Mouse (Mus musculus) hindbrain, embryonic 14.5 days (tissue): ENCODE measurements around the gene Trpm2. TPM values are rescaled to one million over a fixed set of nuclear protein-coding genes. Genes with fewer than 3 reads are reported as not detected.

ENCODE experiments used
- ATAC-seq: fragments of 200-750 bp; cut with Nextera tagmentation; 2 replicates; pipeline ENCODE4 v1.8.0; 2017; ENCODE audit warnings: moderate number of reproducible peaks, mild to moderate bottlenecking, moderate TSS enrichment, moderate library complexity; ENCODE audit not compliant: low FRiP score
- DNase-seq: peaks from one replicate; pipeline ENCODE4 v3.0.0-alpha.2; 2015; ENCODE audit warnings: low spot score
- H3K27ac ChIP-seq: fragments of 300-500 bp; sonication (generic); 2 replicates; pipeline ENCODE4 v1.5.1; 2014; ENCODE audit warnings: mild to moderate bottlenecking, moderate library complexity
- H3K27me3 ChIP-seq: fragments of 300-500 bp; sonication (generic); 2 replicates; pipeline ENCODE4 v1.6.1; 2014; ENCODE audit warnings: mild to moderate bottlenecking, low read length, mixed read lengths; ENCODE audit not compliant: control insufficient read depth, insufficient read depth
- H3K36me3 ChIP-seq: fragments of 300-500 bp; sonication (generic); replicated peaks from 2 replicates; pipeline ENCODE4 v1.6.1; 2014; ENCODE audit not compliant: control insufficient read depth, insufficient read depth
- H3K4me1 ChIP-seq: fragments of 300-500 bp; sonication (generic); replicated peaks from 2 replicates; pipeline ENCODE4 v1.6.1; 2014; ENCODE audit warnings: antibody characterized with exemption, low read length, mixed read lengths; ENCODE audit not compliant: control insufficient read depth, insufficient read depth
- H3K4me2 ChIP-seq: fragments of 300-500 bp; sonication (generic); replicated peaks from 2 replicates; pipeline ENCODE4 v1.6.1; 2014; ENCODE audit warnings: mild to moderate bottlenecking, moderate library complexity
- H3K4me3 ChIP-seq: fragments of 300-500 bp; sonication (generic); replicated peaks from 2 replicates; pipeline ENCODE4 v1.5.1; 2014; ENCODE audit warnings: mild to moderate bottlenecking, low read length
- H3K9ac ChIP-seq: fragments of 300-500 bp; sonication (generic); 2 replicates; pipeline ENCODE4 v1.6.1; 2014
- H3K9me3 ChIP-seq: fragments of 300-500 bp; sonication (generic); 2 replicates; pipeline ENCODE4 v1.6.1; 2016; ENCODE audit warnings: low read length; ENCODE audit not compliant: control insufficient read depth
- WGBS: fragments of 180-500 bp; shearing (Covaris S2); extraction: QIAGEN DNeasy Blood & Tissue Kit; methylation state at CpG from one replicate; pipeline ENCODE4 v1.1.7; 2014; 5-methylcytosine and 5-hydroxymethylcytosine counted together
- polyA plus RNA-seq: library from polyadenylated mRNA; unstranded; fragments of >200 nt; fragmentation: Nextera tagmentation; extraction: Ambion mirVana; gene quantifications from 2 replicates; pipeline ENCODE4 v1.2.1, GENCODE M21; 2014

Trpm2 gene
- polyA plus RNA-seq, 1 experiment from 2014 or later = 6.3 TPM

DNA sequence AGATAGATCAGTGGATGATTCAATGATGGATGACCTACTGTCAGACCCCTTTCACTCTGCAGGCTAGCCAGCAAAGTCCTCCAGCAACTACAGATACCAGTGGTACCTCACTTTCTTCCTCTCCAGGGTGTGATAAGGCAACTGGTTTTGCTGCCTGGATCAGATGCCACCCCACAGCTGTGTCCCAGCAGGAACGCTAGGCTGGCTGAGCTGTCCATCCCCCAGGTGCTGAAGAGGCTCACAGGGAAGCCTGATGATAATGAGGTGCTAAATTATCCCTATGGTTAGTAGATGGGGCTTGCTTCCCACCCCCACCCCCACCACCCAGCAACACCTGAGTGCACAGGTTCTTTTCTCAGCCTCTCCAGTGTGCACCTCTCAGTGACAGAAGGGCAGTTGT, 102.8 kb downstream of the Trpm2 start:
- no peak for ATAC-seq
- Histone ChIP-seq H3K4me3 (no peak overlapping the region), H3K27me3 (no peaks in the 10 kb centered on the region), H3K4me1 (no peaks in the 10 kb centered on the region), H3K9me3 (no peaks in the 10 kb centered on the region), H3K4me2 (no peak overlapping the region), H3K9ac (no peak overlapping the region), H3K27ac (no peak overlapping the region), H3K36me3 (no peaks in the 10 kb centered on the region)
- WGBS = 18% methylated on average over 1 of the region's 1 CpGs
- no peak for DNase-seq

DNA sequence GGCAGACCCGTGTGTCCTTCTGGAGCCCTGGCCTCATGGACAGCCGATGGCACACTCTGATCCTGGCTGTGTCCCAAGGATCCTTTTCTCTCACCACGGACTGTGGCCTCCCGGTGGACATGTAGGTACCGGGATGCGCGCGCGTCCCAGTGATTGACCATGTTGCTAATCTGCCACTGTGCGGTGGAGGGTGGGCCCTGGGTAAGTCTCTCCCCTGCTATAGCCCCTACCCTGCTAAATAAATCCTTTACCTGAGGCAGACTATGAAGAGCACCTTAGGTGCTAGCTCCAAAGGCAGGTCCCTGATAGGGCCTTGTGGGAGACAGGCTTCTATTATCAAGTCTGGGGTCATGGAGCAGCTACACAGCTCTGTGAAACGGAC, 105.6 kb downstream of the Trpm2 start:
- Histone ChIP-seq H3K36me3 (no peaks in the 10 kb centered on the region), H3K27ac (no peak overlapping the region), H3K4me1 (no peaks in the 10 kb centered on the region), H3K4me2 (peak overlapping the region; percentile 34), H3K27me3 (no peaks in the 10 kb centered on the region), H3K9me3 (no peaks in the 10 kb centered on the region), H3K9ac (peak overlapping the region; percentile 4; the same call in 1 of the 2 replicates), H3K4me3 (peak overlapping the region; percentile 14)
- no peak; the same call in none of the 2 replicates for ATAC-seq
- WGBS = 39% methylated on average over 11 of the region's 11 CpGs
- no peak for DNase-seq

DNA sequence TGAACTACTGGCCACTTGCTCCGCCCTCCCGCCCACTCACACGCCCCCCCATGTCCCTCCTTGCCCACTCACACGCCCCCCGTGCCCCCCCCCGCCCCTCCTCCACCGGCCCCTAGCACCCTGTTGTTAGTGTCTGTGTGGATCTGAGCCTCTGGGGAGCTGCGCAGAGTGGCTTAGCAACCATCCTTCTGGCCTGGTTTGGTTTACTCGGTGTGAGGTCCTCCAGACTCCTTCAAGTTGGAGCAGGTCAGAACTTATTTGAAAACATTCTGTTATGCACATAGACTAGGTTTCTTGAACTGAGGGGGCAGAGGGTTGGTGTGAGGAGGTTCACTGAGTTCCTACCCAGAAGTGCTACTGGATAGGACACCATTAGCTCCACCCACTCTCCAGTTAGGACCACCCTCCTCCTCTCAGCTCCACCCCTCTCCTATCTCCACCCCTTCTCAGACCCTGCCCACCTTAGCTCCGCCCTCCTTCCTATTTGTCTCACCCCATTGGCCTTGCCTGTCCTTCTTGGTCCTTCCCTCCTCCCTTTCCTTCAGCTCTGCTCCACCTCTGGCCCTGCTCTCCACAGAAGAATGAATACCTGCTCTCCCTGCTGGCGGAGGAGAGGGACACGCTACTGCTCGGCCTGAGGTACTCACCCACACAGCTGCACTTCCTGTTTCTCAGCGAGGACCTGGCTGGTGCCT, 106.1 kb downstream of the Trpm2 start:
- Histone ChIP-seq H3K9ac (peak overlapping the region; percentile 4; the same call in 1 of the 2 replicates), H3K4me2 (peak overlapping the region; percentile 34), H3K4me1 (no peaks in the 10 kb centered on the region), H3K27ac (no peak overlapping the region), H3K36me3 (no peaks in the 10 kb centered on the region), H3K27me3 (no peaks in the 10 kb centered on the region), H3K9me3 (no peaks in the 10 kb centered on the region), H3K4me3 (peak overlapping the region; percentile 14)
- ATAC-seq (peak; percentile 70), DNase-seq (no peak)
- WGBS = 48% methylated on average over 14 of the region's 14 CpGs

DNA sequence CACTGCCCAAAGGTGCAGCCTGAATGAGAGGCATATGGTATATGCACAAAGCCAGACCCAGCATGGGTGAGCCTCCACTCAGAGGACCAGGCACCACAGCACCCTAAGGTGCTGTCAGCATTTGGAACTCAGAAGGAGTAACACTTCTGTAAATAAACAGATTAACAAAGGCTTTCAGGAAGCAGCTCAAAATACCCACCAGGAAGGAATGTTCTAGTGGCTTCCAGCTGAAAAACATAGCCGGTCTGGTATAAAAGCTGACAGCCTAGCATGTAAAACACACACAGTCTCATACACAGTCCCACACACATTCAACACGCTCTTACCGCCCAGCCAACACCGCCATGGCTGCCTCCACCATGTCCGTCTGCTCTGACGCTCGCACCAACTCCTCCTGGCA, 108.7 kb downstream of the Trpm2 start, which contains the start of gene Gm3285:
TSS of gene Gm3285 (plus strand) at position 301 of the 400 bp plus-strand sequence.
- ATAC-seq = no peak
- WGBS = 45% methylated on average over 7 of the region's 7 CpGs
- H3K9ac ChIP-seq = no peak within 1 kb of the TSS

More for the DNA sequence above, 108.7 kb downstream of the Trpm2 start, which contains the start of gene Gm3285:
- Histone ChIP-seq H3K27me3 (no peaks in the 10 kb centered on the region), H3K9me3 (no peaks in the 10 kb centered on the region), H3K4me1 (no peaks in the 10 kb centered on the region), H3K4me2 (no peak within 1 kb of the TSS), H3K27ac (no peak within 1 kb of the TSS), H3K4me3 (no peak within 1 kb of the TSS), H3K36me3 (no peaks in the 10 kb centered on the region)
- no peak for DNase-seq

Other genes starting within 250 kb of the Trpm2 start
- gene Krtap12-1, start 250.0 kb downstream of the Trpm2 start, polyA plus RNA-seq = not detected in 2 replicates
- not detected in 2 replicates for gene Gm10100, start 244.1 kb downstream of the Trpm2 start, polyA plus RNA-seq
- not detected in 2 replicates for gene Gm18596, start 227.9 kb downstream of the Trpm2 start, polyA plus RNA-seq
- not detected in 2 replicates for gene Gm9736, start 219.2 kb downstream of the Trpm2 start, polyA plus RNA-seq
- gene Gm3233, start 210.9 kb downstream of the Trpm2 start, polyA plus RNA-seq = not detected in 2 replicates
- not detected in 2 replicates for gene Gm3238, start 199.2 kb downstream of the Trpm2 start, polyA plus RNA-seq
- not detected in 2 replicates for gene Gm7138, start 193.6 kb downstream of the Trpm2 start, polyA plus RNA-seq
- not detected in 2 replicates for gene Gm3250, start 188.0 kb downstream of the Trpm2 start, polyA plus RNA-seq
- gene Gm7137, start 182.4 kb downstream of the Trpm2 start, polyA plus RNA-seq = not detected in 2 replicates
- gene Gm9639, start 175.5 kb downstream of the Trpm2 start, polyA plus RNA-seq = not detected in 2 replicates
- not detected in 2 replicates for gene Gm19668, start 171.4 kb downstream of the Trpm2 start, polyA plus RNA-seq
- gene Gm9507, start 158.7 kb downstream of the Trpm2 start, polyA plus RNA-seq = not detected in 2 replicates
- gene Gm2696, start 155.9 kb downstream of the Trpm2 start, polyA plus RNA-seq = not detected in 2 replicates
- gene Krtap10-4, start 143.5 kb downstream of the Trpm2 start, polyA plus RNA-seq = not detected in 2 replicates
- gene Krtap10-10, start 134.6 kb downstream of the Trpm2 start, polyA plus RNA-seq = not detected in 2 replicates
- gene Gm36176, start 123.8 kb downstream of the Trpm2 start, polyA plus RNA-seq = not detected in 2 replicates
- gene Gm10318, start 117.7 kb downstream of the Trpm2 start, polyA plus RNA-seq = not detected in 2 replicates
- gene Gm3285, start 108.6 kb downstream of the Trpm2 start, polyA plus RNA-seq = not detected in 2 replicates
- 19.6 and 20.3 TPM in 2 replicates for gene Lrrc3, start 68.0 kb downstream of the Trpm2 start, polyA plus RNA-seq
- 46.9 and 48.1 TPM in 2 replicates for gene 1810043G02Rik, start 8.0 kb upstream of the Trpm2 start, polyA plus RNA-seq
- gene Pfkl, start 39.5 kb upstream of the Trpm2 start, polyA plus RNA-seq = 93.5 and 98.2 TPM in 2 replicates
- not detected in 2 replicates for gene Dnmt3l, start 71.4 kb upstream of the Trpm2 start, polyA plus RNA-seq
- 0.09 and 0.15 TPM in 2 replicates for gene Aire, start 73.0 kb upstream of the Trpm2 start, polyA plus RNA-seq
- gene Icosl, start 98.7 kb upstream of the Trpm2 start, polyA plus RNA-seq = 0.79 and 1.1 TPM in 2 replicates
- 17.3 and 22.0 TPM in 2 replicates for gene D10Jhu81e, start 199.2 kb upstream of the Trpm2 start, polyA plus RNA-seq
- 13.5 and 15.8 TPM in 2 replicates for gene Pwp2, start 214.6 kb upstream of the Trpm2 start, polyA plus RNA-seq